Comparison of ENCODE assay signal across 23 mouse cellular contexts in genomic region chr17:62604309-62604708, GRCm38 (mm10).
DNase-seq lines count a peak whose midpoint lies in the region; ATAC-seq and TF ChIP-seq lines count a peak whose summit lies in the region.
"Had no signal": no experiment of that assay in that cellular context is flagged by ENCODE, and none has a peak within 500 bp of the region (broad histone marks: within the 10 kb centered on the region; RNA-seq: fewer than 3 reads in every experiment).

No protein-coding gene starts in this region.

- H3K27ac ChIP-seq in liver, postnatal 0 days (ENCODE audit: low read depth): no peak overlapping the region
- H3K27ac ChIP-seq in liver, embryonic 11.5 days (ENCODE audit: low read depth, low read length): no peak overlapping the region
- H3K27ac ChIP-seq: embryonic facial prominence, embryonic 12.5 days; forebrain, embryonic 12.5 days; heart, adult 2 months; heart, embryonic 15.5 days; hindbrain, embryonic 14.5 days had no signal

- no peak overlapping the region for H3K9ac ChIP-seq in liver, postnatal 0 days (replicated peaks)
- H3K9ac ChIP-seq in liver, embryonic 11.5 days (ENCODE audit: low read depth, low read length): no peak overlapping the region
- H3K9ac ChIP-seq: embryonic facial prominence, embryonic 12.5 days; forebrain, embryonic 12.5 days; heart, embryonic 15.5 days; hindbrain, embryonic 14.5 days had no signal

- H3K36me3 ChIP-seq in liver, postnatal 0 days (replicated peaks; ENCODE audit: insufficient read depth, low read length): no peaks in the 10 kb centered on the region
- no peaks in the 10 kb centered on the region; the same call in 1 of the 2 replicates for H3K36me3 ChIP-seq in liver, embryonic 11.5 days (ENCODE audit: control insufficient read depth, insufficient read depth, low read length)
- H3K36me3 ChIP-seq: forebrain, embryonic 12.5 days; heart, embryonic 15.5 days had no signal

- WGBS in liver, postnatal 0 days (ENCODE audit: insufficient replicate concordance): 30% methylated on average over 5 of the region's 5 CpGs
- WGBS in liver, embryonic 11.5 days: 49% methylated on average over 5 of the region's 5 CpGs

- 0 out of 2 replicates have a peak overlapping the region, but pooled peaks have one; percentile 26 for H3K4me2 ChIP-seq in liver, postnatal 0 days (ENCODE audit: low read depth, low read length)
- no peak overlapping the region; the same call in 1 of the 2 replicates for H3K4me2 ChIP-seq in liver, embryonic 11.5 days
- H3K4me2 ChIP-seq: embryonic facial prominence, embryonic 12.5 days; forebrain, embryonic 12.5 days; heart, embryonic 11.5 days; heart, embryonic 15.5 days; hindbrain, embryonic 14.5 days had no signal

- no peak for TF ChIP-seq CTCF in liver, postnatal 0 days (IDR thresholded peaks at IDR 0.05; ENCODE audit: low read depth)

- H3K4me1 ChIP-seq in liver, postnatal 0 days (ENCODE audit: insufficient read depth): no peaks in the 10 kb centered on the region
- no peaks in the 10 kb centered on the region for H3K4me1 ChIP-seq in liver, embryonic 11.5 days (replicated peaks; ENCODE audit: control insufficient read depth, insufficient read depth, low read length)
- H3K4me1 ChIP-seq: heart, embryonic 15.5 days had no signal

- no peak for ATAC-seq in liver, postnatal 0 days
- no peak for ATAC-seq in liver, embryonic 11.5 days (replicated peaks; ENCODE audit: low FRiP score)
- ATAC-seq in granulocyte monocyte progenitor cell, adult 5-6 weeks (replicated peaks; ENCODE audit: poor library complexity, severe bottlenecking): peak; percentile 96
- ATAC-seq: activated CD4-positive, CD25-positive, alpha-beta regulatory T cell, adult 4 months; forebrain, embryonic 16.5 days; Patski had no signal

- no peaks in the 10 kb centered on the region for H3K9me3 ChIP-seq in liver, postnatal 0 days (ENCODE audit: low read length)
- no peaks in the 10 kb centered on the region for H3K9me3 ChIP-seq in liver, embryonic 11.5 days (ENCODE audit: control insufficient read depth, low read length)
- H3K9me3 ChIP-seq: embryonic facial prominence, embryonic 12.5 days; forebrain, embryonic 12.5 days; heart, embryonic 15.5 days had no signal

- DNase-seq in liver, postnatal 0 days: no peak
- DNase-seq in liver, embryonic 11.5 days (ENCODE audit: low spot score): no peak
- DNase-seq in embryo, embryonic 10.5 days (ENCODE audit: low spot score): peak; percentile 67
- no peak for DNase-seq in layer of hippocampus, adult 11-12 months (ENCODE audit: low spot score)
- no peak for DNase-seq in thymus, postnatal 4 days
- DNase-seq in right cerebral cortex, postnatal 25 days: no peak
- DNase-seq: adrenal gland, postnatal 14 days; cerebellum, adult 11-12 months; cerebellum, adult 9-10 months; cerebellum, postnatal 36 days; gastrocnemius, postnatal 10 days; heart, adult 2 months; heart, postnatal 14 days had no signal

- no peak for TF ChIP-seq EP300 in liver, postnatal 0 days (IDR thresholded peaks at IDR 0.05; ENCODE audit: low read depth)

- H3K4me3 ChIP-seq in liver, postnatal 0 days (ENCODE audit: low read depth, low read length): no peak overlapping the region
- no peak overlapping the region for H3K4me3 ChIP-seq in liver, embryonic 11.5 days (ENCODE audit: low read depth, low read length)
- H3K4me3 ChIP-seq: embryonic facial prominence, embryonic 12.5 days; forebrain, embryonic 12.5 days; heart, adult 2 months; heart, embryonic 15.5 days had no signal

- no peaks in the 10 kb centered on the region for H3K27me3 ChIP-seq in liver, postnatal 0 days (ENCODE audit: insufficient read depth, low read length)
- no peaks in the 10 kb centered on the region for H3K27me3 ChIP-seq in liver, embryonic 11.5 days (replicated peaks; ENCODE audit: control insufficient read depth, insufficient read depth, low read length)
- H3K27me3 ChIP-seq: CH12.LX; embryonic facial prominence, embryonic 12.5 days; heart, embryonic 15.5 days; Patski had no signal
